ENCODE assay signal across 9 mouse cellular contexts in the genomic region with DNA sequence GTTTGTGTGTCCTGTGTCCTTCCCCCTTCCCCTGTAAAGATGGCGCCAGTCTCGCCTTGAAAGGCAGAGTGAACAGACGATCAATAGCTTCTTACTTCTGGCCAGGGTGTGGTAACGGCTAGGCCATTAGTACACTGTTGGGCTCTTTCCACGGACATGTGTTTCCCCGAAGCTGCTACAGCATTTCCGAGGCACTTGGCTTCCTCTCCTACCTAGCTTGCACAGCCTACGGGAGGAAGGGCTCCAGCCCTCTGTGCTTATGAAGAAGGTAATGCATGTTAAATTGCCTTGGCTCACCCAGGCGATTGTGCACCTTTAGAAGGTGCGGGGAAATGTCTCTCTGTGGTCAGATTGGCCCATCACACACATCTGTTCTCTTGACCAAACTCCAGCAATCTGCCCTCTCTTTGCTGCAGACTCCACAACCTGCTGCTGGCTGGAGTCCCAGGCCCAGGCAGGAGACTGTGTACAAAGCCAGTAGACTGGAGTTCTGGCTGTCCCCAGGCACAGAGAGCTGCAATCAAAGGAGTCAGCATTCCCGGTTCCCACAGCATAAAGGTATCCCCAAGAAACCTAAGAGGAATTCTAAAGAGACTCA.
DNase-seq lines count a peak whose midpoint lies in the region; ATAC-seq lines count a peak whose summit lies in the region.
"Had no signal": no experiment of that assay in that cellular context is flagged by ENCODE, and none has a peak within 500 bp of the region (broad histone marks: within the 10 kb centered on the region; RNA-seq: fewer than 3 reads in every experiment).

No protein-coding gene starts in this region.

- no peaks in the 10 kb centered on the region for H3K9me3 ChIP-seq in midbrain, embryonic 14.5 days (ENCODE audit: control insufficient read depth, low read length)
- H3K9me3 ChIP-seq in midbrain, embryonic 10.5 days (replicated peaks) = no peaks in the 10 kb centered on the region
- no peaks in the 10 kb centered on the region for H3K9me3 ChIP-seq in forebrain, embryonic 16.5 days (ENCODE audit: control insufficient read depth, low read length)
- H3K9me3 ChIP-seq in neural tube, embryonic 15.5 days (replicated peaks) = no peaks in the 10 kb centered on the region

- no peaks in the 10 kb centered on the region for H3K27me3 ChIP-seq in midbrain, embryonic 14.5 days (ENCODE audit: control insufficient read depth, insufficient read depth, low read length)
- no peaks in the 10 kb centered on the region for H3K27me3 ChIP-seq in midbrain, embryonic 10.5 days (ENCODE audit: low read depth, poor library complexity, severe bottlenecking)
- H3K27me3 ChIP-seq in forebrain, embryonic 16.5 days (replicated peaks; ENCODE audit: control insufficient read depth, insufficient read depth, low read length) = no peaks in the 10 kb centered on the region
- H3K27me3 ChIP-seq in neural tube, embryonic 15.5 days (replicated peaks) = no peaks in the 10 kb centered on the region

- WGBS in midbrain, embryonic 14.5 days = 74% methylated on average over 11 of the region's 11 CpGs
- 84% methylated on average over 11 of the region's 11 CpGs for whole genome bisulfite sequencing in midbrain, embryonic 10.5 days
- WGBS in forebrain, embryonic 16.5 days = 59% methylated on average over 11 of the region's 11 CpGs
- 63% methylated on average over 11 of the region's 11 CpGs for WGBS in neural tube, embryonic 15.5 days

- peak; percentile 67 for DNase-seq in adrenal gland, postnatal 10 days
- DNase-seq in adrenal gland, adult 8-10 months = no peak
- peak; percentile 37 for DNase-seq in midbrain, embryonic 14.5 days
- DNase-seq in midbrain, embryonic 10.5 days (ENCODE audit: low spot score) = no peak
- no peak for DNase-seq in heart, postnatal 4 days
- no peak for DNase-seq in frontal cortex, postnatal 36 days (ENCODE audit: low spot score in 2 of 2)
- DNase-seq: thymus, postnatal 4 days had no signal

- H3K4me2 ChIP-seq in midbrain, embryonic 14.5 days (ENCODE audit: low read length) = no peak overlapping the region
- H3K4me2 ChIP-seq in forebrain, embryonic 16.5 days (ENCODE audit: low read length) = no peak overlapping the region
- no peak overlapping the region for H3K4me2 ChIP-seq in neural tube, embryonic 15.5 days

- no peak for ATAC-seq in midbrain, embryonic 14.5 days (ENCODE audit: low FRiP score, low TSS enrichment)
- peak; percentile 52 for ATAC-seq in forebrain, embryonic 16.5 days
- peak; percentile 32; the same call in 1 of the 2 replicates for ATAC-seq in neural tube, embryonic 15.5 days (ENCODE audit: low FRiP score)

- H3K9ac ChIP-seq in midbrain, embryonic 14.5 days (replicated peaks; ENCODE audit: low read length) = no peak overlapping the region
- H3K9ac ChIP-seq in forebrain, embryonic 16.5 days (replicated peaks; ENCODE audit: low read depth, low read length) = no peak overlapping the region
- no peak overlapping the region for H3K9ac ChIP-seq in neural tube, embryonic 15.5 days (replicated peaks)

- no peak overlapping the region for H3K27ac ChIP-seq in midbrain, embryonic 14.5 days (replicated peaks; ENCODE audit: low read depth, low read length)
- no peak overlapping the region; the same call in 1 of the 2 replicates for H3K27ac ChIP-seq in midbrain, embryonic 10.5 days (replicated peaks)
- H3K27ac ChIP-seq in forebrain, embryonic 16.5 days (ENCODE audit: low read length) = peak overlapping the region; percentile 39
- 0 out of 2 replicates have a peak overlapping the region, but pooled peaks have one; percentile 43 for H3K27ac ChIP-seq in neural tube, embryonic 15.5 days (replicated peaks)

- no peak overlapping the region for H3K4me3 ChIP-seq in midbrain, embryonic 14.5 days (replicated peaks; ENCODE audit: low read depth, low read length)
- H3K4me3 ChIP-seq in midbrain, embryonic 10.5 days = no peak overlapping the region
- no peak overlapping the region for H3K4me3 ChIP-seq in forebrain, embryonic 16.5 days (replicated peaks; ENCODE audit: low read length)
- H3K4me3 ChIP-seq in neural tube, embryonic 15.5 days (replicated peaks) = no peak overlapping the region

- H3K36me3 ChIP-seq in midbrain, embryonic 14.5 days (ENCODE audit: control insufficient read depth, insufficient read depth, low read length) = no peaks in the 10 kb centered on the region
- H3K36me3 ChIP-seq in midbrain, embryonic 10.5 days = no peaks in the 10 kb centered on the region
- H3K36me3 ChIP-seq in forebrain, embryonic 16.5 days (ENCODE audit: control insufficient read depth, insufficient read depth) = no peaks in the 10 kb centered on the region
- no peaks in the 10 kb centered on the region for H3K36me3 ChIP-seq in neural tube, embryonic 15.5 days

- 0 out of 2 replicates have a peak, but pooled peaks cover 1% of the 10 kb centered on the region for H3K4me1 ChIP-seq in midbrain, embryonic 14.5 days (ENCODE audit: control insufficient read depth, insufficient read depth, low read length)
- H3K4me1 ChIP-seq in midbrain, embryonic 10.5 days = peaks cover 12% of the 10 kb centered on the region
- peaks cover 38% of the 10 kb centered on the region for H3K4me1 ChIP-seq in forebrain, embryonic 16.5 days (replicated peaks; ENCODE audit: control insufficient read depth, insufficient read depth, low read length)
- H3K4me1 ChIP-seq in neural tube, embryonic 15.5 days = peaks cover 29% of the 10 kb centered on the region

Comparison
In these comparisons a context has a peak if more than half of its experiments do, and no peak if none do; other contexts are left out.
1. DNase-seq: peak in adrenal gland, postnatal 10 days (single experiment) and midbrain, embryonic 14.5 days (single experiment); none in adrenal gland, adult 8-10 months (single experiment), midbrain, embryonic 10.5 days (single experiment), heart, postnatal 4 days (single experiment) and frontal cortex, postnatal 36 days (0 of 2).
2. H3K27ac ChIP-seq: peak in forebrain, embryonic 16.5 days (single experiment) and neural tube, embryonic 15.5 days (single experiment); none in midbrain, embryonic 14.5 days (single experiment) and midbrain, embryonic 10.5 days (single experiment).